Mouse (Mus musculus) myocyte (in vitro differentiated cells): ENCODE data around the gene Enah. TPM values are rescaled to one million over a fixed set of nuclear protein-coding genes. Genes with fewer than 3 reads are reported as not detected.

ENCODE experiments used
- H3K27me3 ChIP-seq: one replicate; pipeline ENCODE4 v1.6.1; 2011; ENCODE audit not compliant: control insufficient read depth, insufficient read depth, insufficient read length
- H3K36me3 ChIP-seq: one replicate; pipeline ENCODE4 v1.6.1; 2011; ENCODE audit not compliant: control insufficient read depth, insufficient read depth
- H3K4me2 ChIP-seq: one replicate; pipeline ENCODE4 v1.6.1; 2011; ENCODE audit warnings: low read depth, control low read depth
- H3K4me3 ChIP-seq: one replicate; pipeline ENCODE4 v1.5.1; 2011; ENCODE audit warnings: mild to moderate bottlenecking, control low read depth, moderate library complexity
- H3K79me2 ChIP-seq: one replicate; pipeline ENCODE4 v1.6.1; 2011; ENCODE audit not compliant: control insufficient read depth, insufficient read depth
- H3ac ChIP-seq: one replicate; pipeline ENCODE4 v1.6.1; 2011; ENCODE audit not compliant: control insufficient read depth, insufficient read length
- CEBPB ChIP-seq: IDR thresholded peaks from 2 replicates; pipeline ENCODE4 v1.6.1; 2011; ENCODE audit warnings: mild to moderate bottlenecking, moderate library complexity; ENCODE audit not compliant: poor library complexity, insufficient read depth, severe bottlenecking
- E2F4 ChIP-seq: IDR thresholded peaks from one replicate; pipeline ENCODE4 v1.6.1; 2011; ENCODE audit warnings: mild to moderate bottlenecking, control low read depth, moderate library complexity; ENCODE audit not compliant: insufficient read depth
- MAX ChIP-seq: IDR thresholded peaks from one replicate; pipeline ENCODE4 v1.6.1; 2011; ENCODE audit warnings: low read depth, mild to moderate bottlenecking, control low read depth
- MYOD1 ChIP-seq, 3 experiments: IDR thresholded peaks; one replicate each; pipeline ENCODE4 v1.6.1; 2011; ENCODE audit warnings: control low read depth in 2 of 3, low read depth in 2 of 3, mild to moderate bottlenecking in 2 of 3, moderate library complexity in 1 of 3; ENCODE audit not compliant: insufficient read length in 2 of 3, control insufficient read depth in 1 of 3
- MYOG ChIP-seq, 3 experiments: IDR thresholded peaks; one replicate each; pipeline ENCODE4 v1.6.1; 2011; ENCODE audit warnings: control low read depth in 2 of 3, low read depth in 2 of 3, mild to moderate bottlenecking in 2 of 3; ENCODE audit not compliant: insufficient read length in 2 of 3, control insufficient read depth in 1 of 3, insufficient read depth in 1 of 3
- POLR2A ChIP-seq: IDR thresholded peaks from one replicate; pipeline ENCODE4 v1.6.1; 2011; ENCODE audit warnings: low read depth, mild to moderate bottlenecking, control low read depth, moderate library complexity; ENCODE audit not compliant: insufficient read length
- POLR2AphosphoS2 ChIP-seq: IDR thresholded peaks from one replicate; pipeline ENCODE4 v1.6.1; 2011; ENCODE audit warnings: low read depth, control low read depth; ENCODE audit not compliant: insufficient read length
- REST ChIP-seq: IDR thresholded peaks from one replicate; pipeline ENCODE4 v1.6.1; 2011; ENCODE audit warnings: mild to moderate bottlenecking, control low read depth, moderate library complexity; ENCODE audit not compliant: insufficient read depth, insufficient read length
- SRF ChIP-seq: IDR thresholded peaks from one replicate; pipeline ENCODE4 v1.6.1; 2011; ENCODE audit warnings: low read depth; ENCODE audit not compliant: control insufficient read depth, insufficient read length
- TCF12 ChIP-seq: IDR thresholded peaks from one replicate; pipeline ENCODE4 v1.6.1; 2011; ENCODE audit warnings: mild to moderate bottlenecking, control low read depth; ENCODE audit not compliant: poor library complexity, insufficient read depth, severe bottlenecking
- TCF3 ChIP-seq: IDR thresholded peaks from one replicate; pipeline ENCODE4 v1.6.1; 2011; ENCODE audit warnings: low read depth, control low read depth; ENCODE audit not compliant: insufficient read length
- USF1 ChIP-seq: IDR thresholded peaks from one replicate; pipeline ENCODE4 v1.6.1; 2011; ENCODE audit warnings: low read depth, mild to moderate bottlenecking, control low read depth, moderate library complexity
- polyA plus RNA-seq: library from polyadenylated mRNA; unstranded; fragments of >200 nt; fragmentation: generic; extraction: Trizol; gene quantifications from one replicate; pipeline ENCODE4 v1.2.1, GENCODE M21; 2012; ENCODE audit warnings: missing spikeins

Gene Enah
- polyA plus RNA-seq, 1 experiment = 72.9 TPM

DNA sequence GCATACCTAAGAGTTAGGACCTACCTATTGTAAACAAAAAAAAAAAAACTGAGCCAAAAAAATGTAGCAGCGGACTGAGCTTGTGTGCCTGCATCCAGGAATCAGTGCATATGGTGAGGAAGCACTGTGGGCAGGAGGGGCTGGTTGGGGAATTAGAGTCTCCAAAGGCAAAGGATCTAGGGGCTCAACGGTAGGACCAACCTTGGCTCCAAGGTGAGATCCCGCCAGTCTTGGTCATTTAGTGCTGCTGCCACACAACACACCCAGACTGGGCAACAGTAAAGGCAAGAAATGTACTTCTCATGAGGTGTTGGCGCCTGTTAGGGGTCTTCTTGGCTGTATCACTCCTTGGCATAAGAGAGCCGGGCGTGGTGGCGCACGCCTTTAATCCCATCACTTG lies 43.0 kb upstream of the Enah start:
- Histone ChIP-seq H3K4me3 (no peak overlapping the region), H3K4me2 (no peak overlapping the region), H3ac (no peak overlapping the region), H3K27me3 (no peaks in the 10 kb centered on the region), H3K36me3 (no peaks in the 10 kb centered on the region), H3K79me2 (no peaks in the 10 kb centered on the region)
- TF ChIP-seq REST (no peak), TCF3 (no peak), CEBPB (no peak)

DNA sequence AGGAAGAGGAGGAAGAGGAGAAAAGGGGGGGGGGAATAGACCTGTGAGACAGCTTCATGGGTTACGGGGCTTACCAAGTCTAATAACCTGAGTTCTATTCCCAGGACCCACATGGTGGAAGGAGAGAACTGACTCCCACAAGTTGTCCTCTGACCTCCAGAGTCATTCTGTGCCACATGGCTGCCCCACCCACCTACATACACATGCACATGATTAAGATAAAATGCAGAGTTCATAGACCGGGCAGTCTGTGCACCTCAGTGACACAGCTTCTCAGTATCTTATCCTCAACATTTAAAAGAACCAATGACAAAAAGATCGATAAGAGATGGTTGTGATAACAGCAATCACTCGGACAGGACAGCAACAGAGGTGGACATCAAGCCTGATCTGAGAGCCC lies 41.4 kb upstream of the Enah start:
- Histone ChIP-seq H3K4me2 (no peak overlapping the region), H3K36me3 (no peaks in the 10 kb centered on the region), H3K27me3 (no peaks in the 10 kb centered on the region), H3K79me2 (no peaks in the 10 kb centered on the region), H3ac (no peak overlapping the region), H3K4me3 (no peak overlapping the region)
- no peak for TF ChIP-seq USF1
- no peak for TF ChIP-seq POLR2AphosphoS2
- TF ChIP-seq TCF12 = no peak
- no peak for TF ChIP-seq POLR2A
- no peak for TF ChIP-seq MYOG (IDR thresholded peaks at IDR 0.05; ENCODE audit: control insufficient read depth in 1 of 3, insufficient read depth in 1 of 3, insufficient read length in 2 of 3, low read depth in 2 of 3)
- no peak for TF ChIP-seq MAX
- TF ChIP-seq CEBPB = no peak

DNA sequence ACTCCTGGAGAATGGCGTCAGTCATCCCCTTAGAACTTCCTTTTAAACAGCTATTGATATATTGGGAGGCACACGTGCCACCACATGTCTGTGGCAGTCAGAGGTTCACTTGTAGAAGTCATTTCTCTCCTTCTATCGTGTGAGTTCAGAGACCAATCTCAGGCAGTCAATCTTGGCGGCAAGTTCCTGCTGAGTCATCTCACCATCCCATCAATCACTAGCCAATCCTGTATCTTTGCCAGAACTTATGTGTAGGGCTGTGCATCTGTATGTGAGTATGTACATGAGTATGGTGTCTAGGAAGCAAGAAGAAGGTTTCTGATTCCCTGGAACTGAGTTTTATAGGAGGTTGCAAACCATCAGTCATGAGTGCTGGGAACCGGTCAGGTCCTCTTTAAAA lies 40.0 kb upstream of the Enah start:
- Histone ChIP-seq H3K27me3 (no peaks in the 10 kb centered on the region), H3K4me2 (no peak overlapping the region)
- no peak for TF ChIP-seq POLR2AphosphoS2
- TF ChIP-seq SRF = no peak
- no peak for TF ChIP-seq MYOD1 (IDR thresholded peaks at IDR 0.05; ENCODE audit: control insufficient read depth in 1 of 3, insufficient read length in 2 of 3, low read depth in 2 of 3)
- no peak for TF ChIP-seq E2F4

DNA sequence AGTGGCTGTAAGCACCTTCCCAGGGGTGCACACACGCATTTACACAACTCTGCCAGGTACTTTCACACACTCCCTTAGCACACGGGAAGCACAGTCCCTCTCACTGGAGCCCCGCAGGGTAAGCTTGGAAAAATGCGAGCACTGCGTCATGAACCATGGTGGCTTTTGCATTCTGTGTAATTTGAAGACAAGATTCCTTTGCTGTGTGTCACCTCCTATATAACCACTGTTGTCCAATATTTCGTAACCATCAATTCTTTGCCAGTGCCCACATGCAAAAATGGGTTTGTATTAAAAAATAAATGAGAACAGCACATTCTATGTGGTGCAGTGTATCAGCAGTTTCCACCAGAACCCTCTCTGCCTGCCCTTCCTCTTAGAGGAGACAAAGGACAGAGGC lies 38.2 kb upstream of the Enah start:
- Histone ChIP-seq H3K4me3 (no peak overlapping the region), H3K36me3 (no peaks in the 10 kb centered on the region), H3ac (no peak overlapping the region), H3K27me3 (no peaks in the 10 kb centered on the region), H3K79me2 (no peaks in the 10 kb centered on the region), H3K4me2 (peak overlapping the region; percentile 69)
- TF ChIP-seq MYOG (IDR thresholded peaks at IDR 0.05; ENCODE audit: control insufficient read depth in 1 of 3, insufficient read depth in 1 of 3, insufficient read length in 2 of 3, low read depth in 2 of 3) (no peak), REST (no peak), USF1 (no peak), MYOD1 (IDR thresholded peaks at IDR 0.05; ENCODE audit: control insufficient read depth in 1 of 3, insufficient read length in 2 of 3, low read depth in 2 of 3) (peak in 1 of 3 experiments; percentile 1), MAX (peak; percentile 18), CEBPB (peak; percentile 94)

More for the DNA sequence above, 40.0 kb upstream of the Enah start:
- Histone ChIP-seq H3ac (no peak overlapping the region), H3K79me2 (no peaks in the 10 kb centered on the region), H3K4me3 (no peak overlapping the region), H3K36me3 (no peaks in the 10 kb centered on the region)

DNA sequence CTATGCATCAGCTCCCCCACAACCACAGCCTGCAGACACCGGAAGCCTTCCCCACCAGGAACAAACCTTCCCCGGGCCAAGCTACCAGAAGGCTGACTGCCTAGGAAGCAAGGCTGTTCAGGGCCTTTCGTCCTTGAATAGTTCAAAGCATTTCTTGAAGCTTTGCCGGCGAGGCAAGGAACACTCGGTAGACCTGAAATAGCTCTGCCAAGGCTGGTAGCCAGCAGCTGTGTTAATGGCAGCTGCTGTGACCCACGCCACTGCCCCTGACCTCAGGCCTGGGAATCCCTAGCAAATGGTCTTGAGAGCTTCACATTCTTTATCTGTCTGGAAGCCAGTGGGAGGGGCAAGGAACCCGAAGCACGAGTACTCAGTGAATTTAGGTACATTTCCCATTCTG lies 35.3 kb upstream of the Enah start:
- no peak overlapping the region for H3K4me3 ChIP-seq
- no peaks in the 10 kb centered on the region for H3K27me3 ChIP-seq
- H3K79me2 ChIP-seq = no peaks in the 10 kb centered on the region
- peak overlapping the region; percentile 47 for H3K4me2 ChIP-seq
- no peak overlapping the region for H3ac ChIP-seq
- no peaks in the 10 kb centered on the region for H3K36me3 ChIP-seq
- no peak for TF ChIP-seq REST
- TF ChIP-seq POLR2AphosphoS2 = no peak
- peak; percentile 83 to 99 (median 94) for TF ChIP-seq MYOD1 (IDR thresholded peaks at IDR 0.05; ENCODE audit: control insufficient read depth in 1 of 3, insufficient read length in 2 of 3, low read depth in 2 of 3)
- peak; percentile 96 for TF ChIP-seq TCF12
- TF ChIP-seq MAX = no peak
- TF ChIP-seq USF1 = no peak
- no peak for TF ChIP-seq POLR2A
- TF ChIP-seq MYOG (IDR thresholded peaks at IDR 0.05; ENCODE audit: control insufficient read depth in 1 of 3, insufficient read depth in 1 of 3, insufficient read length in 2 of 3, low read depth in 2 of 3) = peak; percentile 97 to 100 (median 99)
- no peak for TF ChIP-seq SRF
- TF ChIP-seq E2F4 = no peak
- TF ChIP-seq TCF3 = peak; percentile 98
- TF ChIP-seq CEBPB = no peak

DNA sequence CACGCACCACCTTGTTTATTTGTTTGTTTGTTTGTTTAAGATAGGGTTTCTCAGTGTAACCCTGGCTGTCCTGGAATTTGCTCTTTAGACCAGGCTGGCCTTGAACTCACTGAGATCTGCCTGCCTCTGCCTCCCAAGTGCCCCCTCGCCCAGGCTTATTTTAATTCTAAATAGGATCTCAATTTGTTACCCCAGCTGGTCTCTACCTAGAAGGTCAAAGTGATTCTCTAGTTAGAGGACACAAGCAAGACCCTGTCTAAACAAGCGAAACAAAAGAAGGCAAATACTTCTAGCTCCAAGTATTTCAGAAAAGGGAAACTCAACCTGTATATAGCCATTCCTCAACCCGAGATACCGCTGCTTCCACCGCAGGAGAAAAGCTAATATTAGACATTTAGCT lies 34.9 kb upstream of the Enah start:
- Histone ChIP-seq H3K27me3 (no peaks in the 10 kb centered on the region), H3K4me3 (no peak overlapping the region), H3K36me3 (no peaks in the 10 kb centered on the region), H3ac (no peak overlapping the region), H3K4me2 (peak overlapping the region; percentile 47), H3K79me2 (no peaks in the 10 kb centered on the region)
- TF ChIP-seq MYOD1 (IDR thresholded peaks at IDR 0.05; ENCODE audit: control insufficient read depth in 1 of 3, insufficient read length in 2 of 3, low read depth in 2 of 3) (no peak), MAX (no peak), CEBPB (no peak), REST (no peak), POLR2AphosphoS2 (no peak), USF1 (no peak)
